Mouse (Mus musculus) stomach, postnatal 0 days (tissue): ENCODE measurements around the gene Kmt5a.

Experiments used
- CTCF ChIP-seq: IDR thresholded peaks from 2 replicates; pipeline ENCODE4 v1.5.1; 2016; ENCODE audit warnings: antibody characterized with exemption, low read depth, mild to moderate bottlenecking, moderate library complexity
- EP300 ChIP-seq: optimal IDR thresholded peaks from 2 replicates; pipeline ENCODE3; 2016; ENCODE audit warnings: antibody characterized with exemption

- no peak for TF ChIP-seq CTCF
- no peak for TF ChIP-seq EP300
Observed at GRCm38 (mm10) chr5:124468365-124468764, 28.6 kb downstream of the Kmt5a start.
